Mouse (Mus musculus) midbrain, embryonic 16.5 days (tissue): Measurements from ENCODE around the gene Rbfox1. TPM values are rescaled to one million over a fixed set of nuclear protein-coding genes. Genes with fewer than 3 reads are reported as not detected.

Experiments
- ATAC-seq: fragments of 200-750 bp; cut with Nextera tagmentation; 2 replicates; pipeline ENCODE4 v1.8.0; 2017; ENCODE audit warnings: moderate TSS enrichment
- H3K27ac ChIP-seq: fragments of 300-500 bp; sonication (generic); 2 replicates; pipeline ENCODE4 v1.5.1; 2014; ENCODE audit warnings: mild to moderate bottlenecking, low read length, mixed read lengths
- H3K27me3 ChIP-seq: fragments of 300-500 bp; sonication (generic); 2 replicates; pipeline ENCODE4 v1.6.1; 2014; ENCODE audit warnings: low read depth, low read length, mixed read lengths; ENCODE audit not compliant: control insufficient read depth, insufficient read depth
- H3K36me3 ChIP-seq: fragments of 300-500 bp; sonication (generic); 2 replicates; pipeline ENCODE4 v1.6.1; 2014; ENCODE audit warnings: mild to moderate bottlenecking, low read length, moderate library complexity, mixed read lengths; ENCODE audit not compliant: control insufficient read depth, insufficient read depth
- H3K4me1 ChIP-seq: fragments of 300-500 bp; sonication (generic); 2 replicates; pipeline ENCODE4 v1.6.1; 2014; ENCODE audit warnings: mild to moderate bottlenecking, low read length, mixed read lengths; ENCODE audit not compliant: control insufficient read depth, insufficient read depth
- H3K4me2 ChIP-seq: fragments of 300-500 bp; sonication (generic); 2 replicates; pipeline ENCODE4 v1.6.1; 2014; ENCODE audit warnings: mild to moderate bottlenecking, low read length, mixed read lengths
- H3K4me3 ChIP-seq: fragments of 300-500 bp; sonication (generic); 2 replicates; pipeline ENCODE4 v1.5.1; 2014; ENCODE audit warnings: low read depth, mild to moderate bottlenecking, low read length, moderate library complexity, mixed read lengths
- H3K9ac ChIP-seq: fragments of 300-500 bp; sonication (generic); 2 replicates; pipeline ENCODE4 v1.6.1; 2014; ENCODE audit warnings: low read depth, low read length, mixed read lengths
- H3K9me3 ChIP-seq: fragments of 300-500 bp; sonication (generic); replicated peaks from 2 replicates; pipeline ENCODE4 v1.6.1; 2014; ENCODE audit warnings: mild to moderate bottlenecking, low read length, mixed read lengths; ENCODE audit not compliant: control insufficient read depth, poor library complexity, severe bottlenecking
- WGBS: fragments of 180-500 bp; shearing (Covaris S2); extraction: QIAGEN DNeasy Blood & Tissue Kit; methylation state at CpG from one replicate; pipeline ENCODE4 v1.1.7; 2014; 5-methylcytosine and 5-hydroxymethylcytosine counted together
- polyA plus RNA-seq: library from polyadenylated mRNA; unstranded; fragments of >200 nt; fragmentation: Nextera tagmentation; extraction: Ambion mirVana; gene quantifications from 2 replicates; pipeline ENCODE4 v1.2.1, GENCODE M21; 2015

The Rbfox1 gene
- polyA plus RNA-seq, 1 experiment from 2014 or later, result 259 TPM

DNA sequence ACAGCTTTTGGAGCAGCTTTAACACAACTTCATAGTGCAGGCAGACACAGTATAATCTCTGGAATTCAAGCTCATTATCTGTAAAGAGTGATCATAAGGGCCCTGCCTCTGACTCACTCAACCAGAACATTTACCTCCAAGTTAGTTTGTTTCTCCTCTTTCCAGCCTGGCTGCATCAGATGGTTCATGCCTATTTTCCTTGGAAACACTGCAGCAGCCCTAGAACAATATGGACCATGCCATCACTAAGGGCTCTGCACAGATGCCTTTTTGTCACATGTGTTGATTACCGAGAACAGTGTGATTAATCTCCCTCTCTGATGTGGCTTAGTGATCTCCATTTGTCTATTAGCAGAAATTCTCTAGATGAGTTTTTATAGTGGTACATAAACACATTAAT is 60.5 kb downstream of the Rbfox1 start:
- Histone ChIP-seq H3K4me2 (no peak overlapping the region), H3K36me3 (no peaks in the 10 kb centered on the region), H3K9me3 (no peaks in the 10 kb centered on the region), H3K27me3 (no peaks in the 10 kb centered on the region), H3K27ac (no peak overlapping the region), H3K9ac (no peak overlapping the region), H3K4me1 (no peaks in the 10 kb centered on the region), H3K4me3 (no peak overlapping the region)
- no peak for ATAC-seq
- 64% methylated on average over 1 of the region's 1 CpGs for WGBS

DNA sequence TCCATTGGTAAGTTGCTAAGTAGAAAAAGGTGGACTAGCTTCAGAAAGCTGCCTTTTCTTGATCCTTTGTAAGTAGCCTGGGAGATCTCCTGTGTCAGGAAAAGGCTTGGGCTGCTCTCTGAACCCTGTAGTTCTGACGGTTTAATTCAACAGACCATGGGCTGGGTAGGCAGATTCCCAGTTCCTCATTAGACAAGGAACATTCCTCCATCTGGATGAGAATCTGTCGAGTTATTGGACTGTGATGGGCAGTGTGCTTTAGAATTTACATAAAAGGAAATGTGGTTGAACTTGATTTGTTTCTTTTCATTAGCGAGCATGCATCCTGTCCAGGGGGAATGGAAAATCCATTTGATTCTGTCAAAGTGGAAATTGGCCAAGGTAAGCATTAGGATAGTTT is 68.0 kb downstream of the Rbfox1 start:
- no peak overlapping the region for H3K27ac ChIP-seq
- no peak overlapping the region for H3K4me3 ChIP-seq
- H3K27me3 ChIP-seq, result no peaks in the 10 kb centered on the region
- WGBS, result 66% methylated on average over 3 of the region's 3 CpGs
- no peak for ATAC-seq
- H3K36me3 ChIP-seq, result no peaks in the 10 kb centered on the region
- H3K9me3 ChIP-seq, result no peaks in the 10 kb centered on the region
- H3K9ac ChIP-seq, result no peak overlapping the region
- H3K4me2 ChIP-seq, result no peak overlapping the region
- no peaks in the 10 kb centered on the region for H3K4me1 ChIP-seq

DNA sequence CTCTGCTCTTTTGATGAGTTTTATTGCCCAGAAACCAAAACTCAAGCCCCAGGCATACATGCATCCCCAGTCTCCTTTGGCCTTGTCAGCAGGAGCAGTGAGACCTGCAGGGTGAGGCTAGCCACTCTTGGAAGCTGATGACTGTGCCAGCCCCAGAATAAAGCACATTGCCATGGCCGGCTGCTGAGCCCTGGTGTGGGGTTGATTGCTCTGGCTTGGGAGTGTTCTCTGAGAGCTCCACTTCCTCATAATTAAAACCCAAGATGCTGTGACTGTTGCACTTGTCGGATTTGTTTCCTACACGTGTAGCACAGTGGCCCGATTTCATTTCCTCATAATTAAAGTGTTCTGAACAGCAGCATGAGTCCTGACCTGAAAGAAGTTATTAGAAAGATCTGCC is 72.3 kb downstream of the Rbfox1 start:
- H3K9me3 ChIP-seq, result no peaks in the 10 kb centered on the region

DNA sequence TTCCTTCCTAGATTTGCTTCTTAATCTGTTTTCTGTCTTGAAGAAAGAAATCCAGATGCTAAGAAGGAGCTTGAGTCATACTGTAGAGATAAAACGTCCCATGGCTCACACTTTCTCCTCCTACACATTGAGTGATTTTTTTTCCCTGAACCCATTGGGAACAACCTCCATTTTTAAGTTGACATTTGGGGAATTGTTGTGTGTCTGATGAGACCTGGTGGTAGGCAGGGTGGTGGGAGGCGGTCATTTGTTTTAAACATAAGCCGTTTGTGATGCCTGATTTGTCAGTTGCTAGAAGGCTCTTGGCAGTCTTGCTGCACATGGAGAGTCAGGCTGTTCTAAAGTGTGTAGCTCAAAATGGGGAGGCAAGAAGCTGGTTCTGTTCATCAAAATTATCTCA is 76.6 kb downstream of the Rbfox1 start:
- Histone ChIP-seq H3K4me3 (no peak overlapping the region), H3K9ac (no peak overlapping the region), H3K9me3 (no peaks in the 10 kb centered on the region), H3K27ac (no peak overlapping the region), H3K27me3 (no peaks in the 10 kb centered on the region), H3K4me2 (no peak overlapping the region), H3K36me3 (no peaks in the 10 kb centered on the region), H3K4me1 (no peaks in the 10 kb centered on the region)
- 75% methylated on average over 3 of the region's 3 CpGs for WGBS
- no peak for ATAC-seq

More for the DNA sequence above, 72.3 kb downstream of the Rbfox1 start:
- WGBS, result 72% methylated on average over 4 of the region's 4 CpGs
- no peak overlapping the region for H3K4me3 ChIP-seq
- no peaks in the 10 kb centered on the region for H3K4me1 ChIP-seq
- H3K4me2 ChIP-seq, result no peak overlapping the region
- ATAC-seq, result no peak
- no peak overlapping the region for H3K27ac ChIP-seq
- no peak overlapping the region for H3K9ac ChIP-seq
- no peaks in the 10 kb centered on the region for H3K27me3 ChIP-seq
- no peaks in the 10 kb centered on the region for H3K36me3 ChIP-seq

DNA sequence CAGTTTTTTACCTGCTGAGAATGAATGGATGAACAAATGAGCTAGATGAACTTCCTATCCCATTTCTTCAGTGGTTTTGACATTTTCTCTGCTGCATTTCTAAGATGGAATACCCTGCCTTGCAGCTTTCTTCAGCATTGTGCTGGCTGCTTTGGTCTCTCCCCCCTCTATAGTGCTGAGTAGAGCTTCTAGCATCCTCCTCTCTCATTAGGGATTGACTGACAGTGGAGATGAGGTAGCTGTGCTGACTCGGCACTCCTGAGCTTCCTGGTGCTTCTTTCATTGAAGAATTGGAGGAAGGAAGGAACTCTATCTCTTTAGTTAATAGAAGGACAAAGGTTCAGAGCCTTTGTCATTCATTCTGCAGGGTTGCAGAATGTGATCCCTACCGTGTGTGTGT is 89.0 kb downstream of the Rbfox1 start:
- H3K4me1 ChIP-seq, result no peaks in the 10 kb centered on the region
- no peaks in the 10 kb centered on the region for H3K9me3 ChIP-seq
- no peak overlapping the region for H3K27ac ChIP-seq
- ATAC-seq, result no peak
- no peak overlapping the region for H3K9ac ChIP-seq
- no peak overlapping the region for H3K4me2 ChIP-seq
- H3K4me3 ChIP-seq, result no peak overlapping the region
- H3K36me3 ChIP-seq, result no peaks in the 10 kb centered on the region
- H3K27me3 ChIP-seq, result no peaks in the 10 kb centered on the region
- WGBS, result 45% methylated on average over 1 of the region's 2 CpGs

DNA sequence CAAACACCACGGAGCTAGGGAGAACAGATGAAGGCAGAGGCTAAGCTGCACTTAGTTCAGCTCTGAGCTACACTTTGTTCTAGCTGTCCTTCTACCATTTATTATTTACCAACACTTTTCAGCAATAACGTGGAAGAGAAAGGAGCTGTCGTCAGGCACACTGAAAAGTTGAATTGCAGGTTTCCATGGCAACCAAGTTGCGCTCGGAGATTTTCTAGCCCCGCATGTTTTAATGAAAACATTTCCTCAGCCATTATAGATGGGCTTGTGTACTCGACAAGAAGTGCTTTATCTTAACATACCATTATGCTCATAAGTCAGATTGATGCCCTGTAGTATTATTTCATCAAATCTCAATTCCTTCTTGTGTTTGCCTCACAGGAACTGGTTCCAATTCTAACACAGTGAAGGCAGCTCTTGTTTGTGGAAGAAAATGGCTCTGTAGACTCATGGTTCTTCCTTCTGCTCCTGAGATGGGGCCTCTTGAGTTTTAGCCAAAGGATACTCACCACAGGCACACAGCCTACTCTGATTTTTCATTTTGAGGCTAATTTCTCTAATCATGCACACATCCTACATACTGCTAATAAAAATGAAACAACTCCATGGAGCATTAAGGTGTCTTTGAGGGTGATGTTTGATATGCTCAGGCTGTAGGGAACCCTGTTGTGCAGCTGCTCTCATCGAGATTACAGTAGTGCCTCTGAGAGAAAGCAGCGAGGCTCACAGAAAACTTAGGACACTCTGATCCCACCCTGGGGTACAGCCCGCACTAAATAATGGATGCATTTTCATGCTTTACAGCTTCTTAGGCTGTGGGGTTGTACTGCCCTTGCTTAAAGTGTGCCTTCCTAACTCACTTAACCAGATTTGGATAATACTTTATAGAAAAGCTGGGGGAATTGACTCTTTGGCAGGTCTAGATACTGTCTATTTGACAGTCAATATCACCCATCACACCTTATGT is 107.2 kb downstream of the Rbfox1 start:
- Histone ChIP-seq H3K36me3 (no peaks in the 10 kb centered on the region), H3K4me2 (peak overlapping the region; percentile 28; the same call in 1 of the 2 replicates), H3K27ac (peak overlapping the region; percentile 63), H3K9me3 (no peaks in the 10 kb centered on the region), H3K9ac (no peak overlapping the region), H3K4me3 (no peak overlapping the region), H3K27me3 (no peaks in the 10 kb centered on the region), H3K4me1 (peaks cover 23% of the 10 kb centered on the region)
- peak; percentile 68 for ATAC-seq
- 14% methylated on average over 10 of the region's 10 CpGs for WGBS

DNA sequence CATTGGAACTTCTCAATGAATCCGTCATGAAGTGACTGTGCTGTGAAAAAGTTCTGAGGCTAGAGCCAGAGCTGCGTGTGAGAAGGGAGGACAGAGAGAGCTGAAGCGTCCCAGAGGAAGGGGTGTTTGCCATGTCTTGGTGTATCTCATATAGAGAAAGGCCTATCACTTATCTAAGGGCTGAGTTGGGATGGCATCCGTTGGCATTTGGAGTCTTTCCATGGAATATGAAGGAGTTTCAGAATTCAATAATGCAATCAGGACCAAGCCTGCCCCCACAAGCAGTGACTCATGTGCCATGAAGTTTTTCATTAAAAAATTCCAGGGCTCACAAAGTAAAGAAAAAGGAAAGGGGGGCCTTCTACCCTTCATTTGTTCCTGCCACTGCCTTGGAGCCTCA is 112.0 kb downstream of the Rbfox1 start:
- Histone ChIP-seq H3K4me3 (no peak overlapping the region), H3K4me2 (no peak overlapping the region), H3K9ac (no peak overlapping the region), H3K9me3 (no peaks in the 10 kb centered on the region), H3K27me3 (no peaks in the 10 kb centered on the region), H3K4me1 (peaks cover 24% of the 10 kb centered on the region), H3K36me3 (no peaks in the 10 kb centered on the region), H3K27ac (no peak overlapping the region)
- 44% methylated on average over 4 of the region's 4 CpGs for WGBS
- no peak for ATAC-seq

DNA sequence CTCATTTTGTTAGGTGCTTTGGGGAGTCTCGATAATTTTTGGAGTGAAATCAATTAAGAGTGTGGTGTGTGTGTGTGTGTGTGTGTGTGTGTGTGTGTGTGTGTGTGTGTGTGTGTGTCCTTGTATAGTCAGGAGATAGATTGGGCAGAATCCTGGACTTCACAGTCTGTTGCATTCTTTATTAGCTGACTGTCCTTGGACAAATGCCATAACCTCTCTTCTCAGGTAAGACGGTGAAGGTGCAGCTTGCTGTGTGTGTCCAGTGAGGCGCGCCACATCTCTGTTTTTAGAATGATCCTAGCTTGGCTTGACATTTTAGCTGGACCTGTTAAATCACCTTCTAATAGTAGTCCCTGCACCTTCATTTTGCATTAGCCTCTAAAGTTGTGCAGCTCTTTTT is 112.5 kb downstream of the Rbfox1 start:
- no peak for ATAC-seq
- peaks cover 18% of the 10 kb centered on the region for H3K4me1 ChIP-seq
- H3K9ac ChIP-seq, result no peak overlapping the region
- no peak overlapping the region for H3K4me2 ChIP-seq
- H3K4me3 ChIP-seq, result no peak overlapping the region
- no peaks in the 10 kb centered on the region for H3K9me3 ChIP-seq
- no peak overlapping the region for H3K27ac ChIP-seq
- no peaks in the 10 kb centered on the region for H3K36me3 ChIP-seq
- no peaks in the 10 kb centered on the region for H3K27me3 ChIP-seq
- 79% methylated on average over 4 of the region's 4 CpGs for WGBS

DNA sequence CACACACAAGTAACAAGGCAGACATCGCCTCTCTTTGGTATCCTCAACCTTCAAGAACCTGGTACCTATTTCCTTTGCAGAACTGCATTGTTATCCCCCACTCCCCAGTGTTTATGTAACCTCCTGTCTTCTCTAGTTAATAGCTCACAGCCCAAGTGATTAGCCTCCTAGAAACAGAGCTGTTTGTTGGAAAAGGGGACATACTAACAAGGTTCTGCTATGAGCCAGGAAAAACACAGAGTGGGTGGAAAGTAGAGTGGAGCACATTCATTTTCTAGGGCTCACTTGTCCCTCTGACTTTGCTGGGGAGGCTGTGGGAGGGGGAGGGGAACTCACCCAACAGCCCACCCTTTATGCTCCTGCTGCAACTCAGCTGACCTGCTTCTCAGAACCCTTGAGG is 114.9 kb downstream of the Rbfox1 start:
- Histone ChIP-seq H3K4me3 (no peak overlapping the region), H3K4me2 (no peak overlapping the region), H3K27me3 (no peaks in the 10 kb centered on the region), H3K4me1 (peaks cover 12% of the 10 kb centered on the region), H3K9me3 (no peaks in the 10 kb centered on the region), H3K9ac (no peak overlapping the region), H3K27ac (no peak overlapping the region), H3K36me3 (no peaks in the 10 kb centered on the region)
- 67% methylated on average over 1 of the region's 1 CpGs for WGBS
- ATAC-seq, result no peak
